Mouse (Mus musculus): ENCODE results near the gene Hdac5. TPM values are rescaled to one million over a fixed set of nuclear protein-coding genes. Genes with fewer than 3 reads are reported as not detected.
A peak's percentile ranks its signal among the peaks of the same experiment; 100 is the strongest.

Gene Hdac5
- polyA plus RNA-seq, 1 experiment from 2014 or later = 45.4 TPM

DNA sequence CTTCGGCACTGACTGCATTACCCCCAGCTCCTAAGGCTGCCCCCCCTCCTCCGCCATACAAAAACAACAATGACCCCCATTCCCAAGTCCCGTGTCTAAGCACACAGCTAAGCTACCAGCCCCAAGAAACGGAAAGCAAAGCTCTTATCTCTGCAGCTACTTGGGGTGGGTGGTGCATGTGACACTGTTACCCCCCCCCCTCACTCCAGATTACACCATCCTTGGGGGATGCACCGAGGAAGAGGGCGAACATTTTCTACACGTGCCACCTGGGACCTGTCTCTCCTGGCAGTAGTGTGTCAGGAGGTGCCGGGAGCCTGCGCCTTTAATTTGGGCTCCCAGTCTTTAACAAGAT lies 1.8 kb downstream of the Hdac5 start:
- H3K36me3 ChIP-seq (ENCODE audit: control insufficient read depth, insufficient read depth, low read length) = 0 out of 2 replicates have a peak, but pooled peaks cover 5% of the 10 kb centered on the region

DNA sequence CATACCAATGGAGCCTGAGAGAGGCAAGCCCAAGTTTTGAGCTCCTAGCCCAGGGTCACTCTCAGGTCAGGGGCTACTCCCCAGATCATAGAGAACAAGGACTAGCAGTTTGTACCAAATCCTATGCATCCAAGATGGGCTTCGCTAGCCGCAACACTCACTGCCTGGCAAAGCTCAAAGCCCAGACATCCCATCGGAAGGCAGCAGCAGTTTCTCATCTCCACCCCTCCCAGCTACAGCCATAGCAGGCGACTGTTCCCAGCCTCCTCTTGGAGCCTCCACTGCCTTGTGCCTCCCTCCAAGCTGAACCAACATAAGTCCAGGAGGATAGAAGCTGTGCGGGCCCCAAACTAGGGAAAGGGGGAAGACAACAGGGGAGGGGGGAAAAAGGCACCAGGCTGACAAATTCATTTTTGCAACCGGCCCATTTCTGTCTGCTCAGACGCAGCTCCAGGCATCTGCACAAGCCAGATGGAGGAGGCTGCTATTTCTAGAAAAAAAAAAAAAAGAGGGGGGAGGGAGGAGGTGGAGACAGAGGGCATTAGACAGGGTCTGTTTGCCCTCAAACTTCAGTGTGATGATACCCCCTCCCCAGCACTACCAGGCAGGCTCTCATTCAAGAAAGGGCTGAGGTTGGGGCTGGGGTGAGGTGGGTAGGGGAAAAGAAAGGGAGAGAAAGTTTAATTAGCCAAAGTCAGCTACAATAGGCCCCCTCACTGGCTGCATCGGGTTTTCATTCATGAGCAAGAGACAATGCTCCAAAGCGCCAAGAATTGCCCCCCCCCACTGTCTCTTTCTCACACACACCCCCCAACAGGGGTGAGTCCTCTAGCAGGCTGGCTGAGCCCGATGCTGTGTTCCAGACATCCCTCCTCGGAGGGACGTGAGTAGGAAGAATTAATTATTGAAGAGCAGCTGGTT lies 2.4 kb downstream of the Hdac5 start:
- H3K27ac ChIP-seq (ENCODE audit: low read depth) = peak overlapping the region; percentile 67; the same call in 1 of the 2 replicates
- 15% methylated on average over 12 of the region's 12 CpGs for WGBS

More for the DNA sequence above, 1.8 kb downstream of the Hdac5 start:
- H3K27me3 ChIP-seq (replicated peaks; ENCODE audit: control insufficient read depth, insufficient read depth, low read length) = no peaks in the 10 kb centered on the region
- H3K4me1 ChIP-seq (replicated peaks; ENCODE audit: control insufficient read depth, insufficient read depth, low read length) = peaks cover 50% of the 10 kb centered on the region
- WGBS = 17% methylated on average over 9 of the region's 9 CpGs
- no peak for ATAC-seq (replicated peaks; ENCODE audit: low FRiP score, low TSS enrichment, low read depth)
- no peak for DNase-seq (ENCODE audit: low spot score)
- H3K9me3 ChIP-seq (ENCODE audit: control insufficient read depth, low read length) = no peaks in the 10 kb centered on the region
- peak overlapping the region; percentile 84 for H3K4me3 ChIP-seq (ENCODE audit: low read depth, low read length)
- peak overlapping the region; percentile 81 for H3K9ac ChIP-seq (ENCODE audit: low read length)
- H3K4me2 ChIP-seq (ENCODE audit: low read length) = peak overlapping the region; percentile 79
- H3K27ac ChIP-seq (ENCODE audit: low read depth) = peak overlapping the region; percentile 67; the same call in 1 of the 2 replicates

DNA sequence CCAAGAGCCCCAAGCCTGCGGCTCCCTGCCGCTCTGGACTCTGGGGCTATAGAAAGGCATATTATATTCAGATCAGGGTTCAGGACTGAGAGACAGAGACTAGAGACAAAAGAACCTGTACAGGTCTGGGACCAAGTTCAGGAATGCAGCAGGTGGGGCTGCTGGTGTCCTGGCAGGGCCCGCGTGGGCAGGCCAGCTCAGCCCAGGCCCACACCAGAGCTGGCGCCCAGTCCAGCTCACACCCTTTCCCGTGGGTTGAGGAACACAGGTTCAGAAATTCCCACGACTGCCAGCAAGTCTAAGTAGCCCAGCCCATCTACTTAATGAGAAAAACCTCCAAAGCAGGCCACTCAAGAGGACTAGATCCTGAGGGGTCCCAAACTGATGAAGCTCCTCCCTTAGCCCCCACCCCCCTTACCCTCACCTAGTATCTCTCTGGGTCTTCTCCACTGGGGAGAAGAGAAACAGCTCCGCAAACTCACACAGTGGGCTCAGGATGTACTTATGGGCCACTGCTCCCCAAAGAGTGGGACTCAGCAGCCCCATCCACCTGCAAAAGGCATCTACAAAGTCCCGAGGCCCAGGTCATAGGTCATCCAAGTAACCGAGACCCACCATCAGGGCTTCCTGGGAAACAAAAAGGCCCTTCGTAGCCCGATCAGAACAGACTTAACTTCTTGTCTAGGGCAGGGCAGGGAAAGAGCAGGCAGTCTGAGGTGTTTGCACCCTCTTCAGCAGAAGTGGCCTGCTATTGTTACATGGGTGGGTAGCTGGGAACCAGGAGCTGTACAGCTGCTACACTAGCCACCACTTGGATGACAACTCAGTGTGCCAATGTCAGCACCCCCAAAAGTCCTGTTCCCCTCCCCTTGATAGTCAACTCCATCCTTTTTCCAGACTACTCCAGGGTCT lies 3.6 kb downstream of the Hdac5 start:
- Histone ChIP-seq H3K4me2 (ENCODE audit: low read length) (peak overlapping the region; percentile 79), H3K4me3 (ENCODE audit: low read depth, low read length) (no peak overlapping the region; the same call in 1 of the 2 replicates), H3K9me3 (ENCODE audit: control insufficient read depth, low read length) (no peaks in the 10 kb centered on the region), H3K36me3 (ENCODE audit: control insufficient read depth, insufficient read depth, low read length) (0 out of 2 replicates have a peak, but pooled peaks cover 5% of the 10 kb centered on the region), H3K4me1 (replicated peaks; ENCODE audit: control insufficient read depth, insufficient read depth, low read length) (peaks cover 59% of the 10 kb centered on the region), H3K27ac (ENCODE audit: low read depth) (0 out of 2 replicates have a peak overlapping the region, but pooled peaks have one; percentile 67), H3K27me3 (replicated peaks; ENCODE audit: control insufficient read depth, insufficient read depth, low read length) (no peaks in the 10 kb centered on the region), H3K9ac (ENCODE audit: low read length) (no peak overlapping the region)
- 73% methylated on average over 12 of the region's 12 CpGs for WGBS
- DNase-seq (ENCODE audit: low spot score) (no peak), ATAC-seq (replicated peaks; ENCODE audit: low FRiP score, low TSS enrichment, low read depth) (no peak)

More for the DNA sequence above, 2.4 kb downstream of the Hdac5 start:
- Histone ChIP-seq H3K4me2 (ENCODE audit: low read length) (peak overlapping the region; percentile 79), H3K9me3 (ENCODE audit: control insufficient read depth, low read length) (no peaks in the 10 kb centered on the region), H3K4me1 (replicated peaks; ENCODE audit: control insufficient read depth, insufficient read depth, low read length) (peaks cover 56% of the 10 kb centered on the region), H3K9ac (ENCODE audit: low read length) (peak overlapping the region; percentile 81), H3K36me3 (ENCODE audit: control insufficient read depth, insufficient read depth, low read length) (0 out of 2 replicates have a peak, but pooled peaks cover 5% of the 10 kb centered on the region), H3K4me3 (ENCODE audit: low read depth, low read length) (peak overlapping the region; percentile 84), H3K27me3 (replicated peaks; ENCODE audit: control insufficient read depth, insufficient read depth, low read length) (no peaks in the 10 kb centered on the region)
- DNase-seq (ENCODE audit: low spot score) (peak; percentile 68), ATAC-seq (replicated peaks; ENCODE audit: low FRiP score, low TSS enrichment, low read depth) (no peak)

GRCm38 (mm10) chr11:102225221-102225620 lies 4.7 kb downstream of the Hdac5 start:
- Histone ChIP-seq H3K4me1 (replicated peaks; ENCODE audit: control insufficient read depth, insufficient read depth, low read length) (peaks cover 62% of the 10 kb centered on the region), H3K9me3 (ENCODE audit: control insufficient read depth, low read length) (no peaks in the 10 kb centered on the region), H3K27me3 (replicated peaks; ENCODE audit: control insufficient read depth, insufficient read depth, low read length) (no peaks in the 10 kb centered on the region), H3K27ac (ENCODE audit: low read depth) (no peak overlapping the region), H3K4me3 (ENCODE audit: low read depth, low read length) (no peak overlapping the region), H3K36me3 (ENCODE audit: control insufficient read depth, insufficient read depth, low read length) (0 out of 2 replicates have a peak, but pooled peaks cover 5% of the 10 kb centered on the region), H3K9ac (ENCODE audit: low read length) (no peak overlapping the region), H3K4me2 (ENCODE audit: low read length) (peak overlapping the region; percentile 46; the same call in 1 of the 2 replicates)
- ATAC-seq (replicated peaks; ENCODE audit: low FRiP score, low TSS enrichment, low read depth) (no peak), DNase-seq (ENCODE audit: low spot score) (no peak)
- WGBS = 62% methylated on average over 5 of the region's 5 CpGs

GRCm38 (mm10) chr11:102224686-102225085 lies 5.3 kb downstream of the Hdac5 start:
- Histone ChIP-seq H3K27ac (ENCODE audit: low read depth) (no peak overlapping the region), H3K4me2 (ENCODE audit: low read length) (peak overlapping the region; percentile 46), H3K4me3 (ENCODE audit: low read depth, low read length) (0 out of 2 replicates have a peak overlapping the region, but pooled peaks have one; percentile 16), H3K9me3 (ENCODE audit: control insufficient read depth, low read length) (no peaks in the 10 kb centered on the region), H3K9ac (ENCODE audit: low read length) (no peak overlapping the region), H3K27me3 (replicated peaks; ENCODE audit: control insufficient read depth, insufficient read depth, low read length) (no peaks in the 10 kb centered on the region), H3K36me3 (ENCODE audit: control insufficient read depth, insufficient read depth, low read length) (0 out of 2 replicates have a peak, but pooled peaks cover 5% of the 10 kb centered on the region), H3K4me1 (replicated peaks; ENCODE audit: control insufficient read depth, insufficient read depth, low read length) (peaks cover 68% of the 10 kb centered on the region)
- WGBS = 13% methylated on average over 22 of the region's 22 CpGs
- DNase-seq (ENCODE audit: low spot score) (no peak), ATAC-seq (replicated peaks; ENCODE audit: low FRiP score, low TSS enrichment, low read depth) (no peak)

DNA sequence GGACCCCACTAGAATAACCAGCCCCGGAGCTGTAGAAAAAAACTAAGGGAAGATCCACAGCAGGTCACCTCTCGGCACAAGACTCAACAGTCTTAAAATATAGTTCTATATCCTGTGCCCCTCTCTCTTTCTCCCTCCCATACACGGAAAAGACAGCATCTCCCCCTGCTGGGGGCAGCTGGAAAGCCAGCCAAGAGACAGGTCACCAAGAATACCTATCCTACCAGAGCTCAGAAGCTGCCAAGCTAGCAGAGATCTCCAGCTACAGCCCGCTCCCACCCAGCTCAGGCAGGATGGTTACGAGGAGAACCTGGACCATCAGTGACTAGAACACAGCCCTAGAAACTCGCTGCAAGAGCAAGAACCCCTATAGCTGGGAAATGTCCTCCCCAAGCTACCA lies 6.8 kb downstream of the Hdac5 start:
- Histone ChIP-seq H3K9me3 (ENCODE audit: control insufficient read depth, low read length) (no peaks in the 10 kb centered on the region), H3K4me1 (replicated peaks; ENCODE audit: control insufficient read depth, insufficient read depth, low read length) (peaks cover 74% of the 10 kb centered on the region), H3K27ac (ENCODE audit: low read depth) (no peak overlapping the region), H3K4me2 (ENCODE audit: low read length) (no peak overlapping the region), H3K27me3 (replicated peaks; ENCODE audit: control insufficient read depth, insufficient read depth, low read length) (no peaks in the 10 kb centered on the region), H3K4me3 (ENCODE audit: low read depth, low read length) (no peak overlapping the region), H3K36me3 (ENCODE audit: control insufficient read depth, insufficient read depth, low read length) (0 out of 2 replicates have a peak, but pooled peaks cover 5% of the 10 kb centered on the region), H3K9ac (ENCODE audit: low read length) (no peak overlapping the region)
- ATAC-seq (replicated peaks; ENCODE audit: low FRiP score, low TSS enrichment, low read depth) (no peak), DNase-seq (ENCODE audit: low spot score) (peak; percentile 86)
- 31% methylated on average over 6 of the region's 6 CpGs for WGBS

DNA sequence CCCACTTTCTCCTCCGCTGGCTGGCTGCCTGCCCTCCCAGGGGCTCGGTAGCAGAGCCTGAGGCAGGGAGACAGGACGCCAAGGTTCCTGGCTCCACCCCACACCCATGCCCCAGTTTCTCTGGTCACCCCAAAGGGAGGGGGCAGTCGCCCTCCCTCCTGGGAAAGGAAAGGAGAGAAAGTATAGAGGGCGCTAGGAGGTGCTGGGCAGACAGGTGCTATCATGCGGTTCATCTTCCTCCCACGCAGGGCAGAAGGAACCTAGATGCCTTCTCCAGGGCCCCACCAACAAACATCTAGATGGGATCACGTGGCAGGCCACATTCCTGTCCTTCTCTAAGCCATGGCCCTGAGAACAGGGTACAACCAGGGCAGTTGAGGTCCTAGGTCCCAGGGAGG lies 8.0 kb downstream of the Hdac5 start:
- no peak overlapping the region for H3K4me2 ChIP-seq (ENCODE audit: low read length)
- peaks cover 74% of the 10 kb centered on the region for H3K4me1 ChIP-seq (replicated peaks; ENCODE audit: control insufficient read depth, insufficient read depth, low read length)
- H3K27me3 ChIP-seq (replicated peaks; ENCODE audit: control insufficient read depth, insufficient read depth, low read length) = no peaks in the 10 kb centered on the region
- DNase-seq (ENCODE audit: low spot score) (no peak), ATAC-seq (replicated peaks; ENCODE audit: low FRiP score, low TSS enrichment, low read depth) (no peak)
- no peak overlapping the region for H3K9ac ChIP-seq (ENCODE audit: low read length)
- 0 out of 2 replicates have a peak, but pooled peaks cover 5% of the 10 kb centered on the region for H3K36me3 ChIP-seq (ENCODE audit: control insufficient read depth, insufficient read depth, low read length)
- no peaks in the 10 kb centered on the region for H3K9me3 ChIP-seq (ENCODE audit: control insufficient read depth, low read length)
- WGBS = 76% methylated on average over 8 of the region's 8 CpGs
- no peak overlapping the region for H3K27ac ChIP-seq (ENCODE audit: low read depth)
- no peak overlapping the region for H3K4me3 ChIP-seq (ENCODE audit: low read depth, low read length)
